Mouse (Mus musculus) midbrain, embryonic 16.5 days (tissue): Measurements from ENCODE around the gene Ogfod3. TPM values are rescaled to one million over a fixed set of nuclear protein-coding genes. Genes with fewer than 3 reads are reported as not detected.

Experiments used
- ATAC-seq: fragments of 200-750 bp; cut with Nextera tagmentation; 2 replicates; pipeline ENCODE4 v1.8.0; 2017; ENCODE audit warnings: moderate TSS enrichment
- H3K27ac ChIP-seq: fragments of 300-500 bp; sonication (generic); 2 replicates; pipeline ENCODE4 v1.5.1; 2014; ENCODE audit warnings: mild to moderate bottlenecking, low read length, mixed read lengths
- H3K27me3 ChIP-seq: fragments of 300-500 bp; sonication (generic); 2 replicates; pipeline ENCODE4 v1.6.1; 2014; ENCODE audit warnings: low read depth, low read length, mixed read lengths; ENCODE audit not compliant: control insufficient read depth, insufficient read depth
- H3K36me3 ChIP-seq: fragments of 300-500 bp; sonication (generic); 2 replicates; pipeline ENCODE4 v1.6.1; 2014; ENCODE audit warnings: mild to moderate bottlenecking, low read length, moderate library complexity, mixed read lengths; ENCODE audit not compliant: control insufficient read depth, insufficient read depth
- H3K4me1 ChIP-seq: fragments of 300-500 bp; sonication (generic); 2 replicates; pipeline ENCODE4 v1.6.1; 2014; ENCODE audit warnings: mild to moderate bottlenecking, low read length, mixed read lengths; ENCODE audit not compliant: control insufficient read depth, insufficient read depth
- H3K4me2 ChIP-seq: fragments of 300-500 bp; sonication (generic); 2 replicates; pipeline ENCODE4 v1.6.1; 2014; ENCODE audit warnings: mild to moderate bottlenecking, low read length, mixed read lengths
- H3K4me3 ChIP-seq: fragments of 300-500 bp; sonication (generic); 2 replicates; pipeline ENCODE4 v1.5.1; 2014; ENCODE audit warnings: low read depth, mild to moderate bottlenecking, low read length, moderate library complexity, mixed read lengths
- H3K9ac ChIP-seq: fragments of 300-500 bp; sonication (generic); 2 replicates; pipeline ENCODE4 v1.6.1; 2014; ENCODE audit warnings: low read depth, low read length, mixed read lengths
- H3K9me3 ChIP-seq: fragments of 300-500 bp; sonication (generic); replicated peaks from 2 replicates; pipeline ENCODE4 v1.6.1; 2014; ENCODE audit warnings: mild to moderate bottlenecking, low read length, mixed read lengths; ENCODE audit not compliant: control insufficient read depth, poor library complexity, severe bottlenecking
- WGBS: fragments of 180-500 bp; shearing (Covaris S2); extraction: QIAGEN DNeasy Blood & Tissue Kit; methylation state at CpG from one replicate; pipeline ENCODE4 v1.1.7; 2014; 5-methylcytosine and 5-hydroxymethylcytosine counted together
- polyA plus RNA-seq: library from polyadenylated mRNA; unstranded; fragments of >200 nt; fragmentation: Nextera tagmentation; extraction: Ambion mirVana; gene quantifications from 2 replicates; pipeline ENCODE4 v1.2.1, GENCODE M21; 2015

The Ogfod3 gene
- polyA plus RNA-seq, 1 experiment from 2014 or later = 27.6 TPM

GRCm38 (mm10) chr11:121148193-121148592, 56.3 kb downstream of the Ogfod3 start:
- no peak for ATAC-seq
- no peak overlapping the region for H3K4me3 ChIP-seq
- no peak overlapping the region for H3K9ac ChIP-seq
- no peak overlapping the region for H3K27ac ChIP-seq
- H3K27me3 ChIP-seq = no peaks in the 10 kb centered on the region
- H3K36me3 ChIP-seq = no peaks in the 10 kb centered on the region
- no peaks in the 10 kb centered on the region for H3K4me1 ChIP-seq
- H3K9me3 ChIP-seq = no peaks in the 10 kb centered on the region
- no peak overlapping the region for H3K4me2 ChIP-seq
- 83% methylated on average over 3 of the region's 3 CpGs for WGBS

- no peaks in the 10 kb centered on the region for H3K9me3 ChIP-seq
- no peaks in the 10 kb centered on the region for H3K4me1 ChIP-seq
- WGBS = 92% methylated on average over 22 of the region's 22 CpGs
- H3K4me3 ChIP-seq = no peak within 1 kb of the TSS
- no peaks in the 10 kb centered on the region for H3K27me3 ChIP-seq
- ATAC-seq = no peak
- no peak within 1 kb of the TSS for H3K4me2 ChIP-seq
- H3K27ac ChIP-seq = no peak within 1 kb of the TSS
- no peaks in the 10 kb centered on the region for H3K36me3 ChIP-seq
- H3K9ac ChIP-seq = no peak within 1 kb of the TSS
Observed at GRCm38 (mm10) chr11:121145865-121146264, 58.6 kb downstream of the Ogfod3 start, which contains the start of gene Tex19.1. Tex19.1 (plus strand) TSS chr11:121146143.

GRCm38 (mm10) chr11:121143325-121144015, 61.0 kb downstream of the Ogfod3 start:
- Histone ChIP-seq H3K9ac (no peak overlapping the region), H3K27me3 (no peaks in the 10 kb centered on the region), H3K4me2 (no peak overlapping the region), H3K4me3 (no peak overlapping the region), H3K36me3 (no peaks in the 10 kb centered on the region), H3K27ac (no peak overlapping the region), H3K4me1 (no peaks in the 10 kb centered on the region), H3K9me3 (no peaks in the 10 kb centered on the region)
- ATAC-seq = no peak
- 79% methylated on average over 9 of the region's 9 CpGs for WGBS

- Histone ChIP-seq H3K4me3 (no peak overlapping the region), H3K9me3 (no peaks in the 10 kb centered on the region), H3K27ac (no peak overlapping the region), H3K27me3 (no peaks in the 10 kb centered on the region), H3K4me1 (no peaks in the 10 kb centered on the region), H3K9ac (no peak overlapping the region), H3K4me2 (no peak overlapping the region), H3K36me3 (no peaks in the 10 kb centered on the region)
- 43% methylated on average over 6 of the region's 6 CpGs for WGBS
- no peak for ATAC-seq
Observed at GRCm38 (mm10) chr11:121138732-121139131, 65.8 kb downstream of the Ogfod3 start.

GRCm38 (mm10) chr11:121137682-121138081, 66.8 kb downstream of the Ogfod3 start:
- H3K4me2 ChIP-seq = no peak overlapping the region
- H3K9ac ChIP-seq = no peak overlapping the region
- ATAC-seq = no peak
- no peak overlapping the region for H3K27ac ChIP-seq
- no peaks in the 10 kb centered on the region for H3K9me3 ChIP-seq
- 91% methylated on average over 5 of the region's 5 CpGs for WGBS
- H3K4me3 ChIP-seq = no peak overlapping the region
- no peaks in the 10 kb centered on the region for H3K27me3 ChIP-seq
- H3K36me3 ChIP-seq = no peaks in the 10 kb centered on the region
- no peaks in the 10 kb centered on the region for H3K4me1 ChIP-seq

- Histone ChIP-seq H3K27ac (no peak overlapping the region), H3K4me1 (no peaks in the 10 kb centered on the region), H3K4me3 (no peak overlapping the region), H3K4me2 (no peak overlapping the region), H3K9ac (no peak overlapping the region), H3K36me3 (no peaks in the 10 kb centered on the region), H3K27me3 (no peaks in the 10 kb centered on the region), H3K9me3 (no peaks in the 10 kb centered on the region)
- no peak for ATAC-seq
- WGBS = 72% methylated on average over 1 of the region's 1 CpGs
Observed at GRCm38 (mm10) chr11:121134600-121134999, 69.9 kb downstream of the Ogfod3 start.

- Histone ChIP-seq H3K4me3 (no peak overlapping the region), H3K27me3 (no peaks in the 10 kb centered on the region), H3K27ac (no peak overlapping the region), H3K4me2 (no peak overlapping the region), H3K4me1 (no peaks in the 10 kb centered on the region), H3K9ac (no peak overlapping the region), H3K36me3 (no peaks in the 10 kb centered on the region), H3K9me3 (no peaks in the 10 kb centered on the region)
- ATAC-seq = no peak
- WGBS = 70% methylated on average over 1 of the region's 1 CpGs
Observed at GRCm38 (mm10) chr11:121129616-121130015, 74.9 kb downstream of the Ogfod3 start.

Other genes with a start within 250 kb of the Ogfod3 start
- gene Csnk1d, start 213.4 kb downstream of the Ogfod3 start, polyA plus RNA-seq = 153 and 161 TPM in 2 replicates
- gene Cd7, start 165.3 kb downstream of the Ogfod3 start, polyA plus RNA-seq = not detected in 2 replicates
- gene Sectm1b, start 141.1 kb downstream of the Ogfod3 start, polyA plus RNA-seq = not detected in 2 replicates
- not detected in 2 replicates for gene Sectm1a, start 123.5 kb downstream of the Ogfod3 start, polyA plus RNA-seq
- not detected in 2 replicates for gene Tex19.2, start 86.0 kb downstream of the Ogfod3 start, polyA plus RNA-seq
- not detected in 2 replicates for gene Tex19.1, start 58.6 kb downstream of the Ogfod3 start, polyA plus RNA-seq
- 0.83 and 1.1 TPM in 2 replicates for gene Uts2r, start 44.4 kb downstream of the Ogfod3 start, polyA plus RNA-seq
- gene Hexdc, start 278 bp downstream of the Ogfod3 start, polyA plus RNA-seq = 34.5 and 40.9 TPM in 2 replicates
- gene Cybc1, start 24.6 kb upstream of the Ogfod3 start, polyA plus RNA-seq = 39.6 and 40.3 TPM in 2 replicates
- gene Narf, start 32.5 kb upstream of the Ogfod3 start, polyA plus RNA-seq = 93.1 and 104 TPM in 2 replicates
- 11.6 and 14.0 TPM in 2 replicates for gene Foxk2, start 55.3 kb upstream of the Ogfod3 start, polyA plus RNA-seq
- 83.4 and 85.7 TPM in 2 replicates for gene Wdr45b, start 149.7 kb upstream of the Ogfod3 start, polyA plus RNA-seq
- gene Rab40b, start 183.5 kb upstream of the Ogfod3 start, polyA plus RNA-seq = 16.0 and 17.6 TPM in 2 replicates
- gene Fn3krp, start 216.7 kb upstream of the Ogfod3 start, polyA plus RNA-seq = 8.2 and 12.4 TPM in 2 replicates
- gene Fn3k, start 230.2 kb upstream of the Ogfod3 start, polyA plus RNA-seq = 4.3 and 6.0 TPM in 2 replicates
- 60.6 and 62.5 TPM in 2 replicates for gene Tbcd, start 247.2 kb upstream of the Ogfod3 start, polyA plus RNA-seq